Mouse (Mus musculus) adrenal gland, postnatal 36 days (tissue): ENCODE results near the gene Babam2. TPM values are rescaled to one million over a fixed set of nuclear protein-coding genes. Genes with fewer than 3 reads are reported as not detected.

Experiments
- DNase-seq, 2 experiments: peaks; one replicate each; pipeline ENCODE4 v3.0.0; 2021; ENCODE audit warnings: mixed read lengths in 1 of 2
- long read RNA-seq, 2 experiments: library from polyadenylated mRNA; stranded (forward); transcript quantifications; one replicate each; pipeline ENCODE4 v2.0.0; 2021; ENCODE audit warnings: borderline sequencing depth in 2 of 2
- total RNA-seq, 2 experiments: library from RNA; stranded (reverse); gene quantifications; 2 replicates each; pipeline ENCODE4 v1.2.3; 2021

The Babam2 gene
- total RNA-seq, result 100 to 1,000 TPM in 1 of 2 experiments, 10 to 100 TPM in 1; 85.1 to 146 TPM
- long read RNA-seq, experiment 1, transcript Babam2-209 (12 exons, 1,888 nt), result major isoform, 98 of 140 reads
- long read RNA-seq, experiment 1, partial matches to known transcripts, result 14 of 140 reads
- long read RNA-seq, experiment 1, other reads (novel, unspliced or antisense), result 25 of 140 reads
- long read RNA-seq, experiment 2, transcript Babam2-209 (12 exons, 1,888 nt), result major isoform, 27 of 34 reads
- long read RNA-seq, experiment 2, partial matches to known transcripts, result 0 of 34 reads
- long read RNA-seq, experiment 2, other reads (novel, unspliced or antisense), result 4 of 34 reads

DNA sequence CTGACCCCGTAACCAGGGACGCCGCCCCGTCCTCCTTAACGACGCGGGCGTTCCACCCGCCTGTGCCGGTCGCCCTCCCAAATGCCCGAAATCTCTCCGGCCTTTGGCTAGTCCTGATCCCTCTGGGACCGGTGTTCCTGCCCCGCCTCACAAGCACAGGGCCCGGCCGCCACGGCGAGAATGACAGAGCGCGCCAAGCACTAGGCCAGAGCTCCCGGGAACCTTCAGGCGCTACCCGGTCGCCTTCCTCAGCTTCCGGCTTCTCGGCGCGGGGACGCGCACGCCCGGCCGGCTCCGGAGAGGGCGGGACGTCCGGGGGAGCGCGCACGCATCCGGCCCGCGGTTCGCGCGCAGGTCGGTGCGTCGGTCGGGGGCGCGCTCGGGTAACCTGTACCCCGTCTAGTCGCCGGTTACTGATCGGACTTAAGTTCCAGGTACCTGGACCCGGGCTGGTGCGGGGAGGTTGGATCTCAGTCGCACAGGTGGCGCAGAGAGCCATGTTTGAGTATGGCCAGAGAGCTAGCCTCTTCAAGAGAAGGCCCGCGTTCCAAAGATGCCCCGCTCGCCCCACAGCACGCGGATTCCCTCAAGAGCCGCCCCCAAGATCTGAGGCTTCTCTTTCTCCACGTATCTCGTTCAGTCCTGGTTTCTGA, at the start of gene Babam2:
Gene Babam2 (plus strand): TSS at position 41 of the 653 bp plus-strand sequence.
- DNase-seq, result peak; percentile 92 to 96

DNA sequence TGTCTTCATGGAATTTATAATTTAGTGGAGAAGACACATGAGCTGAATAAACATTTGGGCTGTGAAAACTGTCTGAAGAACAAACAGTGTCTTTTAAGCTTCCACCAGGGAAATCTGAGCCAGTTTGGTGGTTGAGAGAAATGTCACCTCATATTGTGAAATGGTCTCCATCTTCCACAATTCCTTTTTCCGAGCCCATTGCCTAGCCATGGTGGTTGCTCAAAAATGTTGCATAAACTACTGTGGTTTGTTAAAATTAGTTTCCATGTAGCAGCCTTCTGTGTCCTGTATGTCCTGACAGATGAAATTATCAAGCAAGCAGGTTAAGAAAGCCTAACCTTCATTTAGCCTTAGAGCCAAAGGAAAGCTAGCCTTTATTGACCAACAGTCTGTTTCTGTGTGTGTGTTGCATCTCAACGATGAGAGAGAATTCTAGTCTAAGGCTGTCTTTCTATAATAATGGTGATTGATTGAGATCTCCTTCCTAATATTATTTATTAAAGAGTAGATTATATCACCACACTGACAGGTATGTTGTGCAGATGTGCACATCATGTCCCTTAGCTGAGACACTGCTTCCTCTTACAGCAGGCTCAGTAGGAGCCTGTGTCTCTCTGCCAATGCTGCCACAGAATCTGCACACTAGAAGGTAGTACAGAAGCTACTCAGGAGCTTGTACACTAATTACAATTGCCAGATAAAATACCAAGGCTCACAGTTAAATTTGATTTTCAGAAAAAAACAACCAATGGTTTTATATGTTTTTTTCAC, 46.8 kb upstream of the Babam2 start:
- DNase-seq, result no peak

GRCm38 (mm10) chr5:31655688-31656190, 41.7 kb upstream of the Babam2 start:
- DNase-seq, result no peak

DNA sequence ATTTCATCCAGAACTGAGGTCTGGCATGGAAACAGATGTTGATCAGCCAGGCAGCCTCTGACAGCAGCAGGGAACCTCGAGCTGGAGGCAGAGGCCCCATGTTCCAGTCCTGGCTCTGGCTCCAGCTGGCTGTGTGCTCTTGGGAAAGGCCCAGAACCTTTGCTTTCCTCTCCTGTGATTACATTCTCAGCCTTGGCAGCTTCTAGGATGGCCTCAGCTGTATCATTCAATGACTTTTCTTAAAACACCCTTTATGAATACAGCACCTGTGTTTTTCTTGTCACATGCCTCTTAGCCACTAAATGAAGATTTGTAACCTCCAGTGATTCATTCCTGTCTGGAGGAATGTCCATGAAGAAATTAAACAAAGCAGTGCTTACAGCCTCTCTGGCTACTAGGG, 31.3 kb upstream of the Babam2 start:
- DNase-seq, result no peak

DNA sequence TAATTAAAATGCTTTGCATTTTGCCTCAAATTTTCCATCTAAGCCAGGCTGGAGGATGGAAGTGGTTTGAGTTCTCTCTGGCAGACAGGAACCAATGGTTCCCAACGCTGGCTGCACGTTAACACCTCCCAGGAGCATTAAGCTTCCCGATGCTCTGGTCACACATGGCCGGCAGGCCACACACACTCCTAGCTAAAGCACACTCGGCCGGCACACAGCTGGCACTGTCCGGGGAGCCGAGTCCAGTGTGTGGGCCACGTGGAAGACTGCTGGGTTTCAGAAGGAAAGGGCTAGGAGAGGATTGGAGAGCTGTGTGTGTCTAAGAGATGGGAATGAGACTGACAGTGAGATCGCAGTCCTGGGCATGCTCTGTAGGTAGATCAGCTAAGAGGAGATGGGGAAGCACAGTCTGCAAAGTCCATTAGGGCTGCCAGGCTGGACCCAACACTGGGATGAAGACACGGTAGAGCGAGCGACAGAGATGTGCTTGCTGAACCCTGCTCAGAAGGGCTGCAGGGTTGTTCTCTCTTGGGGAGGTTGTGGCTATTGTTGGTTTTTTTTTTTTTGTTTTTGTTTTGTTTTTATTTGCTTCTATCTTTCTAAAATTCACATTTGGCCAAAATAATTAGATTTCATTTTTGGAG, 29.0 kb upstream of the Babam2 start:
- DNase-seq, result no peak

- no peak for DNase-seq
These were observed 27.5 kb upstream of the Babam2 start for GRCm38 (mm10) chr5:31669984-31670383.

GRCm38 (mm10) chr5:31671137-31671536, 26.3 kb upstream of the Babam2 start:
- no peak for DNase-seq

DNA sequence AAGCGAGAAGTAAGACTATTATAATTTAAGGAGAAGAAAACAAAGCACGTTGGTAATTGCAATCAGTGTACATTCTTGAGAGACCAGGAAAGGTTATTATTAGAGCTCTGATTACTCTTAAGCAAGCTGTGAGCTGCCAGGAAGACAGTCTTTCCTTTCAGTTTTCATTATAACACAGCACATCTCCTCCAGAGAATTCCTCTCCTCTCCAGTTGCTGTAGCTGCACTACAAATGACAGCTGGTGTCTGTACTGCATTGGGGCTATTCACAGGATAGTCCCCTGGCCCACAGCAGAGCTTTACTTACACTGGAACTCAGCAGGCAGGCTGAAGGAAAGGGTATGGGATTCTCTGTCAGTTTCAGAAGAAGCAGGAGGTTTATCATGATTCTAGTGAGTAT, 24.1 kb upstream of the Babam2 start:
- no peak for DNase-seq

- DNase-seq, result no peak
These were observed 19.5 kb upstream of the Babam2 start for GRCm38 (mm10) chr5:31678000-31678399.

DNA sequence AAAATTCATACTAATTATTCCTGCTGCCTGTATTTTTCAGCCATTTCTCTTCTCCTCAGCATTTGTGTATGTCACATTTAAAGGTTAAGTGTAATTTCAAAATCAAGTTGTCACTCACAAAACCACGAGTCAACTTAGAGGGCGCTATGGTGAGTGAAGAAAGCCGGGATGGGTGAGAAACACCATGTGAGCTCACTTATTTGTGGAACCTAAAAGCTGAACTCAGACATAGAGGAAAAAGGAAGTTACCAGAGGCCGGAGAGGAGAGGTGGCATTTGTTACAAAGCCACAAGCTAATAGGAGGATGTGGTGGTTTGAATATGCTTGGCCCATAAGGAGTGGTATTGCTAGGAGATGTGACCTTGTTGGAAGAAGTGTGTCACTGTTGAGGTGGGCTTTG, 17.3 kb upstream of the Babam2 start:
- no peak for DNase-seq

- no peak for DNase-seq
These were observed 15.2 kb upstream of the Babam2 start for GRCm38 (mm10) chr5:31682305-31682704.

GRCm38 (mm10) chr5:31686040-31686439, 11.4 kb upstream of the Babam2 start:
- no peak for DNase-seq

DNA sequence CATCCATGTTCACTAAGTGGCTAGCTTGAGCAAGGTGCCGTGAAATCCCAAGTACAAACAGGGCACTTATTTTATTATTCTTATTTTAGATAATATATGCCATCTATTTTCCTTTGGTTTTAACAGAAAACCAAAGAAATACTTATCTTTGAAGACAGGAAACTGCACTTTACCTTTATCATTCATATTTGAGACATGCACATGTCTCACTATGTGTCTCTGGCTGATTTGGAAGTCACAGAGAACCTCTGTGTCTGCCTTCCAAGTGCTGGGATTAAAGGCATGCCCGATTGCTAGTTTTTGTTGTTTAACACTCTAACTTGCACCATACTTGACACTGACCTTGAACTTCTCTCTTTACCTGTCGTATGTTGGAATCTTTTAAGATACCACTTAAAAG, 9.5 kb upstream of the Babam2 start:
- DNase-seq, result no peak

- no peak for DNase-seq
These were observed 4.3 kb upstream of the Babam2 start for GRCm38 (mm10) chr5:31693191-31693590.

DNA sequence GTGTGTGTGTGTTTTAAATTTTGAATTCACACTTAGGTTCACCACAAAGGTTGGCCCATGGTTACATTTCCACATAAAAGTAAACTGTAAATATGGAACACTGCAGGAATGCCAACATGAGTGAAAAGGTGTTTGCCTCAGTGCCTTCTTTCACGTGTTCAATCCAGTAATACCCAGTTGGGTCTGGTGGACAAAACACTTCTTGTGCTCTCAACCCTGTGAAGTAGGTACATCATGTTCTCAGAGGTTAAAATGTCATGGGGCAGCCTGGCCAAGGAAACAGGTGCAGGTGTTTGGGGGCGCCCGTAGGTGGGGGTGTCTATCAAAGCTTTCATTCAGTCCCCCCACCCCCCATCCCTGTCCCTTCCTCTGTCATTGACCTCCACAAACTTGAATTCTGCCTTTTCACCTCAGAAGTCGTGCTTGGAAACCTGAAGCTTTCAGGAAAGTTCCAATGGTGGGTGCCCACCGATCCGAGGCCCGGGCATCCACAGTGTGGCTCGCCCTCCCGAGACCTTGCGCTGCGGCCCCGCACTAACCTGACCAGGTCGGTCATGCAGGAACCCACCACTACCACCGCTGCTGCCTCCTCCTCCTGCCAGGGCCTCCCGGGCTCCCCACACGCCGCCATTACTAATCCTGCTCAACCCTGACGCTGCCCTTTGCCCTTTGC, 377 bp upstream of the Babam2 start, which contains the start of gene Rbks:
Gene Rbks (minus strand): TSS at position 657 of the 673 bp plus-strand sequence.
- no peak for DNase-seq

DNA sequence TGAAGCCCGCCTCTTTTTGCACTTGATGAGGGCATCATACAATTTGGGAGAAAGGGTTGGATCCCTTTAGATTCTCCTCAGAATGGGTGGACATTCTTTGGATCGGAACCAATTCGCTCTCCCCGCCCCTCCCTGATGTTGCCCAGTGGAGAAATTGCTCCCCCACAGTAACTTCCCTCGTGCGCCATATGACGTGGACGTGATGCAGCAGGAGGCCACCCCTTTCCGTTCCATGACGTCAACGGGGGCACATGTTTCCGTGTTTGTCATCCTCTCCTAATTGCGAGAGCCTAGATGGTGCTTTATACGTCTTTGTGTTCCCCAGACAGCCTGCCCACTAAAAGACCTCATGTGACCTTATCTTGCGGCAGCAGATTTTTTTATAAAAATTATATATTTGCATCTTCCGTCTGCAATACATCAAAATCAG, 828 bp downstream of the Babam2 start:
- DNase-seq, result peak; percentile 89 to 93

- no peak for DNase-seq
These were observed 1.4 kb downstream of the Babam2 start for GRCm38 (mm10) chr5:31698931-31699330.

DNA sequence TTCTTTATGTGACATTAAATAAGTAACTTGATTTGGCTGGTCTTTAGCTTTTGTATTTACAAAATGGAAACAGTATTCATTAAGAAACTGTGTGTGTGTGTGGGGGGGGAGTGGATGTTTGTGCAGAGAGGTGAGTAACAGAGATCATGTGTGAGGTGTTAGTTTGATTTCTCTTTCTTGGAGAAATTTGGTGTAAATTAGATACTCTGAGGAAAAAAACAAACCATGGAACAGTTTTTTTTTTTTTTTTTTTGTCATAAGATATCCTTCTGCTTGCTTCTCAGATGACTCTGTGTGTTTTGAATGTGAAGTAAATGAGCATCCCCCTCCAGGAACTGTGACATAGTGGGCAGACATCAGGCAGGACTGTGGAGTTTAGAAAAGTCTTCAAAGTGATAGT, 1.9 kb downstream of the Babam2 start:
- no peak for DNase-seq

DNA sequence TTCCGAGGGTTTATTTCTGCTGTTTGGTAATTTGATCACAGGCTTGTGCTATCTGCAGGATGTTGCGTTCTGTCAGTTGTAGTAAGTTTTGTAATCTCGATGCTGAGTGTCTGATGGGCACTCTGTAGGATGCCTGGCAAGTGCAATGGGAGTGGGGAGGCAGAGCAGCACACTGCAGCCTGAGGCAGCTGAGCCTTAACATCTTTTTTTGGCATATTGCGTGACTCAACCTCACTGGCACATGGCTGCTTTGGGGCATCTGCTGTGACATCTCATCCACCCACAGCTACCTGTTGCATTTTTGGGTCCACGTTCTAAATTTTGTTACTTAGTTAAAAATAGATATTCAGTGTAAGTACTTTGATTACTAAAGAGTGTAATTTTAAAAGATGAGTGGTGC, 7.5 kb downstream of the Babam2 start:
- DNase-seq, result no peak

GRCm38 (mm10) chr5:31706826-31707225, 9.3 kb downstream of the Babam2 start:
- DNase-seq, result no peak

DNA sequence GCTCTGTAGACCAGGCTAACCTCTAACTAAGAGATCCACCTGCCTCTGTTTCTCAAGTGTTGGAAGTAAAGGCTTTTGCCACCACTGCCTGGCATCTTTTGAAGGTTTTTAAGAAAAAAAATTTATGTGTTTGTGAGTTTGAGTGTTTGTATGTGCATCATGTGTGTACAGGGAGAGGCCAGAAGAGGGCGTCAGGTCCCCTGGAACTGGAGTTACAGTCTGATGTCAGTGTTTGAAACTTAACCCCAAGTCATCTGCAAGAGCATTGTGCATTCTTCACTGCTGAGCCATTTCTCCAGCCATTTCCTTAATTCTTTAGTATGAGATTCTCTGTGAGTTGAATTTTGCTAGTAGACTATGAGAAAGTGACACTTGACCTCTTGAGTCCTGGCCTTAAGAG, 11.9 kb downstream of the Babam2 start:
- peak in 1 of 2 experiments; percentile 40 for DNase-seq

DNA sequence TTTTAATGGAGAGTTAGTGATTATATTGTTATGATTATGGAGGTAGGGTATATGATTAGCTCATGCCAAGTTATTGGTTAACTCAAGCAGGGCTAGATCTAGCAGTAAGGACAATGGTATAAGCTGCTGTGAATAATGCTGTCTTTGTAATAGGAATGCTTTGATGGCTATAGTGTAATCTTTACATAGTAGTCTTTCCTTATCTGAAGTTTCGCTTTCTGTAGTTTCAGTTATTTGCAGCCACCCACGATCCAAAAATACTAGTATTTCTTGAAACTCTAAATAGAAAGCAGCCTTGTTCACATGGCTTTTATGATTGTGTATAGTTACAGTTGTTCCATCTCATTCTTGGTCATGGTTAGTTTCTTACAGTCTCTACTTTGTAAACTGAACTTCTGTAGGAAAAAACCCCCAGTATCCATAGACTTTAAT, 15.8 kb downstream of the Babam2 start:
- no peak for DNase-seq
